Mouse (Mus musculus) midbrain, embryonic 11.5 days (tissue): ENCODE results near the gene Gm49711. TPM values are rescaled to one million over a fixed set of nuclear protein-coding genes. Genes with fewer than 3 reads are reported as not detected.

Source experiments
- ATAC-seq: fragments of 200-750 bp; cut with Nextera tagmentation; 2 replicates; pipeline ENCODE4 v1.8.0; 2017; ENCODE audit warnings: moderate TSS enrichment, moderate library complexity; ENCODE audit not compliant: low FRiP score
- DNase-seq: peaks from one replicate; pipeline ENCODE4 v3.0.0; 2015; ENCODE audit warnings: low spot score; ENCODE audit errors: missing footprints
- H3K27ac ChIP-seq: fragments of 300-500 bp; sonication (generic); 2 replicates; pipeline ENCODE4 v1.5.1; 2014; ENCODE audit warnings: low read depth, low read length
- H3K27me3 ChIP-seq: fragments of 300-500 bp; sonication (generic); 2 replicates; pipeline ENCODE4 v1.6.1; 2014; ENCODE audit warnings: mild to moderate bottlenecking, low read length, moderate library complexity, mixed read lengths; ENCODE audit not compliant: control insufficient read depth, insufficient read depth
- H3K36me3 ChIP-seq: fragments of 300-500 bp; sonication (generic); 2 replicates; pipeline ENCODE4 v1.6.1; 2014; ENCODE audit warnings: mild to moderate bottlenecking, low read length, moderate library complexity, mixed read lengths; ENCODE audit not compliant: control insufficient read depth, insufficient read depth
- H3K4me1 ChIP-seq: fragments of 300-500 bp; sonication (generic); 2 replicates; pipeline ENCODE4 v1.6.1; 2014; ENCODE audit warnings: low read length; ENCODE audit not compliant: control insufficient read depth, insufficient read depth
- H3K4me2 ChIP-seq: fragments of 300-500 bp; sonication (generic); 2 replicates; pipeline ENCODE4 v1.6.1; 2014; ENCODE audit warnings: mild to moderate bottlenecking, moderate library complexity
- H3K4me3 ChIP-seq: fragments of 300-500 bp; sonication (generic); 2 replicates; pipeline ENCODE4 v1.5.1; 2014; ENCODE audit warnings: low read depth, low read length
- H3K9ac ChIP-seq: fragments of 300-500 bp; sonication (generic); 2 replicates; pipeline ENCODE4 v1.6.1; 2014; ENCODE audit warnings: low read length
- H3K9me3 ChIP-seq: fragments of 300-500 bp; sonication (generic); 2 replicates; pipeline ENCODE4 v1.6.1; 2016; ENCODE audit warnings: low read length; ENCODE audit not compliant: control insufficient read depth
- WGBS: fragments of 180-500 bp; shearing (Covaris S2); extraction: QIAGEN DNeasy Blood & Tissue Kit; methylation state at CpG from one replicate; pipeline ENCODE4 v1.1.7; 2014; 5-methylcytosine and 5-hydroxymethylcytosine counted together
- polyA plus RNA-seq: library from polyadenylated mRNA; unstranded; fragments of >200 nt; fragmentation: Nextera tagmentation; extraction: Ambion mirVana; gene quantifications from 2 replicates; pipeline ENCODE4 v1.2.1, GENCODE M21; 2014

Gm49711 gene
- polyA plus RNA-seq = 0.19 TPM in 1 of 2 replicates, not detected in the other

DNA sequence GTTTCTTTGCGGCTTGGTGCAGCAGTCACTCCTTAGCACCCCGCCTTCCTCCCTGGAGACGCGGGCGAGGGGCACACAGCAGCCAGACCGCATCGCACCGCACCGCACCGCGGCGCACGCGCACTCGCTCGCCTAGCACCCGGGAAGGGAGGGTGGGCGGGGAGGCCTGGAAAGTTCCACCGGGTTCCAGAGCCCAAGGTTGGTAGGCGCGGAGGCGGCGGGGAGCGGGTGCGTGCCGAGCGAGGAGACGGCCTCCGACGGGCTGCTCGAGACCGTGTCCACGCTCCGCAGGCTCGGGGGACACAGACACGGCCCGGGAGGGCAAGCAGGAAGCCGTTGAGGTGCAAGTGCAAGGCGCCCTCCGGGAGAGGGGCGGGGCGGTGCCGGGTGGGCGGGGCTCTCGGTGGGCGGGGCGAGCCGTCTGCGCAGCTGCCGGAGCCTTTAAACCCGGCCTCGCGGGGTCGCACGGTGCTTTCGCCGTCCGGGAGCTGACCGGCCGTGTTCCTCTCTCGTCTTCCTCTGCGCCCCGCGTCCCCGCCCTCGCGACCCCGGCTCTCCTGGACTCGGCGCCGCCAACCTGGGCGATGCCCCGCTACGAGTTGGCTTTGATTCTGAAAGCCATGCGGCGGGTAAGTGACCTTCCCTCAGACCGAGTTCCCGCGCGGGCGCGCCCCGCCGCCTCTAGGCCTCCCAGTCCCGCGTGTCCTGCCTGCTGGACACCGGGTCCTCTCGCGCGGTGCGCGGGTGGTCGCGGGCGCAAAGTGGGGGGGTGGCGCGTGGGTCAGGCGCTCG, at the start of gene Gm49711, which contains the start of the genes Mrps6 and Slc5a3:
Gene Gm49711, plus strand, starts transcription at position 465 of the 792 bp plus-strand sequence.
Gene Mrps6, plus strand, starts transcription at position 419 of the 792 bp plus-strand sequence.
Gene Slc5a3, plus strand, starts transcription at position 471 of the 792 bp plus-strand sequence.
- Histone ChIP-seq H3K27ac (no peak within 1 kb of the TSS; the same call in 1 of the 2 replicates), H3K4me3 (peak within 1 kb of the TSS; percentile 89), H3K36me3 (no peaks in the 10 kb centered on the region; the same call in 1 of the 2 replicates), H3K27me3 (no peaks in the 10 kb centered on the region), H3K4me1 (peaks cover 12% of the 10 kb centered on the region), H3K9ac (peak within 1 kb of the TSS; percentile 85), H3K9me3 (no peaks in the 10 kb centered on the region; the same call in none of the 2 replicates), H3K4me2 (peak within 1 kb of the TSS; percentile 96)
- under 1% methylated on average over 88 of the region's 99 CpGs for WGBS
- DNase-seq (peak; percentile 99), ATAC-seq (peak; percentile 96)

DNA sequence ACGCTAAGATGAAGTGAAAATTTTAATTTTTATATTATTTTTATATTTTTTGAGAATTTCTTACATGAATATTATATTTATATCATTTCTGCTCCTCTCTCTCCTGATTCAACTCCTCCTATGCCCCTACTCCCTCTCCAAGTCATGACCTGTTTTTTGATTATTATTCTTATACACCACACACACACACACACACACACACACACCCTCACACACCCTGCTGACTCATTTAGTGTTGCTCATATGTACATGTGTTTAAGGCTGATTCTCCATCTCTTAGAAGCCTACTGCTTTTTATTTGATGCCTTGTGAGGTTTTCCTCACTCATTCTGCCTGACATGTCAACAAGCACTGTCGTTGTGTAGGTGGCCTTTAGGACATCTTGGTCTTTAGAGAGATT, 48.5 kb upstream of the Gm49711 start:
- Histone ChIP-seq H3K4me3 (no peak overlapping the region), H3K9me3 (no peaks in the 10 kb centered on the region), H3K27ac (no peak overlapping the region), H3K27me3 (no peaks in the 10 kb centered on the region), H3K36me3 (no peaks in the 10 kb centered on the region), H3K9ac (no peak overlapping the region), H3K4me1 (no peaks in the 10 kb centered on the region), H3K4me2 (no peak overlapping the region)
- DNase-seq (no peak), ATAC-seq (no peak)
- WGBS = 87% methylated on average over 2 of the region's 2 CpGs

DNA sequence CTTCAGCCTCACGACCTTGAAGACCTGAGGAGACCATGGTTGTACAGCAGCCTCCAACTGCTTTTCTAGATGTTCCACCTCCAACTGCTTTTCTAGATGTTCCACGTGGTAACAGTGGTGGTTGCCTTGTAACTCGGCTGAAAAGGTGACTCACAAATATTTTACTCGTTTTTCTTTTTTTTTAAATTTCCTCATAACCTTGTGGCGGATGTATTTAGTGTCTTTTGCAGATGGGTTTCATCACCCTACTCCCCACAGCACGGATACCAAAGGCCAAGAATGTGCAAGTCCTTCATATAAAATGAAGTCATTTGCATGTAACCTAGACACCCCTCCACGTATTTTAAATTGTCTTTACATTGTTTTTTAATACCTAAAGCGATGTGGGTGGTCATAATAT, 41.3 kb upstream of the Gm49711 start:
- Histone ChIP-seq H3K36me3 (no peaks in the 10 kb centered on the region), H3K9ac (no peak overlapping the region), H3K9me3 (no peaks in the 10 kb centered on the region), H3K4me3 (no peak overlapping the region), H3K27me3 (no peaks in the 10 kb centered on the region), H3K27ac (no peak overlapping the region), H3K4me1 (peaks cover 4% of the 10 kb centered on the region), H3K4me2 (no peak overlapping the region)
- DNase-seq (no peak), ATAC-seq (no peak)
- WGBS = 91% methylated on average over 8 of the region's 8 CpGs

DNA sequence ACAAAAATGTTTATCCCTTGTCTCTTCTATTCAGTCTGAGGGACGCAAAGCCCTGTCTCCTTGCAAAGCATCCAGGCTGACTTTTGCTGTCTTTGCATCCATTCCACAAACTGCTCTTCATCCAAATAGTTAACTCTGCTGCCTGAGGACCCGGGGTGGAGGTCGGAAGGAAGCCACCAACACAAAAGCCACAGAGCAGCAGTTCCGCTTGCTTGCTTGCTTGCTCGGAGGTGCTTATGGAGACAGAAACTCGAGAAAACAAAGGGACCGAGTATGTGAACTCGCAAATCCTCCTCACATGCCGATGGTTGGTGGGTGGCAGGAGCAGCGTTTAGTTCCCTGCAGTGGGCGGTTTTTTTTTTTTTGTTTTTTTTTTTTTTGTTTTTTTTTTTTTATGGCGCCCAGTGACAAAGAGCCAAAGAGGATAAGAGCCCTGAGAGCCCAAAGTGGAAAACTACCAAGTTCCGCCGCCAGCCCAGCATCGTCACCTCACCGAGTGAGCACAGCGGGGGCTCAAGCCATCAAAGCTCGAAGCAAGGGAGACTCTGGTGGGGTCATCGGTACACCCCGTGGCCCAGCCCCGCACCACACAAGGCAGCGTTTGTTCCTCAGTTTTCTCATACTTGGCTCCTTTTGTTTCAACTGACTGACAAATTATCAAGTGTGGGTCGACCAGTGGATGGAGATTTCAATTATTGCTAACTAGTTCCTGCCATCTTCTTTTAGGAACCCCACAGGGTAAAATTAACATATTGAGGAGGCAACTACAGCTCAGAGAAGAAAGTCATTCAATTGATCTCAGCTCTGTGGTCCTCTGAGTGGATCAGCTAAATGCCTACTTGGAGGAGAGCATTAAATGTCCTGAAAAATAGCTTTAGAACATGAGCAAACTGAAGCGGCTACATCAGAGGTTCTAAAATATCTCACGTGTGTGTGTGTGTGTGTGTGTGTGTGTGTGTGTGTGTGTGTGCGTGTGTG, 38.7 kb upstream of the Gm49711 start:
- H3K36me3 ChIP-seq = no peaks in the 10 kb centered on the region
- 7% methylated on average over 26 of the region's 26 CpGs for WGBS
- H3K4me3 ChIP-seq = peak overlapping the region; percentile 24
- no peaks in the 10 kb centered on the region for H3K27me3 ChIP-seq
- H3K9ac ChIP-seq = peak overlapping the region; percentile 70
- ATAC-seq (peak; percentile 76), DNase-seq (peak; percentile 96)
- H3K4me1 ChIP-seq = peaks cover 4% of the 10 kb centered on the region
- no peak overlapping the region; the same call in 1 of the 2 replicates for H3K27ac ChIP-seq
- peak overlapping the region; percentile 49 for H3K4me2 ChIP-seq
- no peaks in the 10 kb centered on the region for H3K9me3 ChIP-seq

- Histone ChIP-seq H3K36me3 (no peaks in the 10 kb centered on the region), H3K4me2 (no peak overlapping the region), H3K9ac (no peak overlapping the region), H3K4me3 (no peak overlapping the region), H3K27me3 (no peaks in the 10 kb centered on the region), H3K27ac (no peak overlapping the region), H3K4me1 (peaks cover 4% of the 10 kb centered on the region), H3K9me3 (no peaks in the 10 kb centered on the region)
- ATAC-seq (no peak), DNase-seq (peak; percentile 37)
- WGBS = 86% methylated on average over 12 of the region's 12 CpGs
Observed at GRCm38 (mm10) chr16:92021656-92022400, 36.3 kb upstream of the Gm49711 start.

- DNase-seq = no peak
- WGBS = 78% methylated on average over 20 of the region's 20 CpGs
- no peaks in the 10 kb centered on the region for H3K9me3 ChIP-seq
- H3K4me1 ChIP-seq = peaks cover 4% of the 10 kb centered on the region
- H3K4me2 ChIP-seq = no peak overlapping the region
- no peaks in the 10 kb centered on the region for H3K36me3 ChIP-seq
- no peak overlapping the region for H3K9ac ChIP-seq
- ATAC-seq = no peak
- no peak overlapping the region for H3K27ac ChIP-seq
- no peaks in the 10 kb centered on the region for H3K27me3 ChIP-seq
- H3K4me3 ChIP-seq = no peak overlapping the region
Observed at GRCm38 (mm10) chr16:92022494-92023283, 35.4 kb upstream of the Gm49711 start.

- Histone ChIP-seq H3K4me1 (no peaks in the 10 kb centered on the region), H3K27me3 (no peaks in the 10 kb centered on the region), H3K36me3 (no peaks in the 10 kb centered on the region), H3K4me2 (no peak overlapping the region), H3K9ac (no peak overlapping the region), H3K9me3 (no peaks in the 10 kb centered on the region), H3K27ac (no peak overlapping the region), H3K4me3 (no peak overlapping the region)
- peak; percentile 57 for DNase-seq
- 89% methylated on average over 3 of the region's 3 CpGs for WGBS
- no peak for ATAC-seq
Observed at GRCm38 (mm10) chr16:92033286-92033685, 24.8 kb upstream of the Gm49711 start.

DNA sequence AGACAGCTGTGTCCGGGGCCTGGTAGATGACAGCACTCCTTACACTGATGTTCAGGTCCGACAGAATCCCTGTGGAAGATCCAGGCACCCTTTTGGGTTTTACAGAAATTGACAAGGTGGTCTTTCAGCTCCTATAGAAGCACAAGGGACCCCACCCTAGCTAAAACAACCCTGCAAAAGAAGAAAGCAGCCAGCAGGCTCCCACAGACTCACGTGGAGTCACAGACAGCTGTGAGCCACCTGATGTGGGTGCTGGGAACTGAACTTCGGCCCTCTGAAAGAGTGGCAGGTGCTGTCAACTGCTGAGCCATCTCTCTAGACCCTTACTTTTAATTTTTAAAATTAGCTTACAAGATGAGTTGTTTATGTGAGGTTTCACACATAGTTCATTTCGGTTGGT, 23.4 kb upstream of the Gm49711 start:
- Histone ChIP-seq H3K9me3 (no peaks in the 10 kb centered on the region), H3K36me3 (no peaks in the 10 kb centered on the region), H3K4me1 (no peaks in the 10 kb centered on the region), H3K4me2 (no peak overlapping the region), H3K27me3 (no peaks in the 10 kb centered on the region), H3K9ac (no peak overlapping the region), H3K27ac (no peak overlapping the region), H3K4me3 (no peak overlapping the region)
- peak; percentile 71 for DNase-seq
- no peak for ATAC-seq
- WGBS = 76% methylated on average over 5 of the region's 5 CpGs
